Mouse (Mus musculus): ENCODE results near the gene Slc9a8.

Slc9a8 gene

GRCm38 (mm10) chr2:167479501-167479900 is 58.0 kb downstream of the Slc9a8 start:
- in situ Hi-C loops (cut with MboI, MseI) = no loop called here

GRCm38 (mm10) chr2:167482681-167483080 is 61.2 kb downstream of the Slc9a8 start:
- in situ Hi-C loops (cut with MboI, MseI) = no loop called here

GRCm38 (mm10) chr2:167483081-167483826 is 61.7 kb downstream of the Slc9a8 start:
- in situ Hi-C loops (cut with MboI, MseI) = no loop called here

GRCm38 (mm10) chr2:167483827-167484410 is 62.4 kb downstream of the Slc9a8 start:
- in situ Hi-C loops (cut with MboI, MseI) = no loop called here

- in situ Hi-C loops (cut with MboI, MseI) = no loop called here
Observed at GRCm38 (mm10) chr2:167484932-167485331, 63.4 kb downstream of the Slc9a8 start.

- in situ Hi-C loops (cut with MboI, MseI) = no loop called here
Observed at GRCm38 (mm10) chr2:167485501-167486377, 64.2 kb downstream of the Slc9a8 start.

GRCm38 (mm10) chr2:167486573-167486972 is 65.1 kb downstream of the Slc9a8 start:
- in situ Hi-C loops (cut with MboI, MseI) = no loop called here

- in situ Hi-C loops (cut with MboI, MseI) = no loop called here
Observed at GRCm38 (mm10) chr2:167487551-167487950, 66.0 kb downstream of the Slc9a8 start.

GRCm38 (mm10) chr2:167487994-167488393 is 66.5 kb downstream of the Slc9a8 start:
- in situ Hi-C loops (cut with MboI, MseI) = no loop called here

GRCm38 (mm10) chr2:167490813-167491525 is 69.5 kb downstream of the Slc9a8 start:
- in situ Hi-C loops (cut with MboI, MseI) = no loop called here

GRCm38 (mm10) chr2:167491757-167492708 is 70.5 kb downstream of the Slc9a8 start, which contains the start of gene Rnf114:
Gene Rnf114 (plus strand): TSS chr2:167492645.
- in situ Hi-C loops (cut with MboI, MseI) = no loop called here

GRCm38 (mm10) chr2:167492713-167493636 is 71.5 kb downstream of the Slc9a8 start, which contains the start of gene Spata2:
Gene Spata2 (minus strand): TSS chr2:167492887.
- in situ Hi-C loops (cut with MboI, MseI) = no loop called here

- in situ Hi-C loops (cut with MboI, MseI) = no loop called here
Observed at GRCm38 (mm10) chr2:167496437-167496836, 74.9 kb downstream of the Slc9a8 start.

GRCm38 (mm10) chr2:167497272-167497671 is 75.8 kb downstream of the Slc9a8 start:
- in situ Hi-C loops (cut with MboI, MseI) = no loop called here

- in situ Hi-C loops (cut with MboI, MseI) = no loop called here
Observed at GRCm38 (mm10) chr2:167502554-167503252, 81.2 kb downstream of the Slc9a8 start.

GRCm38 (mm10) chr2:167503253-167503895 is 81.9 kb downstream of the Slc9a8 start:
- in situ Hi-C loops (cut with MboI, MseI) = no loop called here

- in situ Hi-C loops (cut with MboI, MseI) = no loop called here
Observed at GRCm38 (mm10) chr2:167503896-167504349, 82.4 kb downstream of the Slc9a8 start.

GRCm38 (mm10) chr2:167505127-167505526 is 83.6 kb downstream of the Slc9a8 start:
- in situ Hi-C loops (cut with MboI, MseI) = no loop called here
